Mouse (Mus musculus) cerebellum, adult 18-20 months (tissue): ENCODE results near the gene Thy1.

Source experiments
- DNase-seq, 2 experiments: peaks; one replicate each; pipeline ENCODE4 v3.0.0; 2021

The Thy1 gene

GRCm38 (mm10) chr9:44083392-44084121 lies 40.4 kb downstream of the Thy1 start:
- peak; percentile 55 to 56 for DNase-seq

DNA sequence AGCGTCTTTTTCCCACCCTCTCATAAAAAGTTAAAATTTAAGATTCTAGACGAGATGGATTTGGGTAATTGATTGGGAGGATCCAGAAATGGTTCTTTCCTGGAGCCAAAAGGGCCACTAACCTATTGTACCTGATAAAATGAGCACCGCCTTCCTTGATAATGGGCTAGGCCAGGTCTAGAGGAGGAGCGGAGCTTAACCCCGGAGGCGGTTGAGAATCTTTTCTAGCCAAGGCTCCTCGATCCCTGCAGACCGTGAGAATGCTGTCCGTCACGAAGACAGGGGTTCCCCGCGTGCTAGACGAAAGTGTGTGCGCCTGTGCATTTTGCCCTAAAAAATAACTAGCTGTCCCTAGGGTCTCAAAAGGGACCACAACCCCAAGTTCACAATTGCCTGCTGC lies 41.1 kb downstream of the Thy1 start:
- no peak for DNase-seq

DNA sequence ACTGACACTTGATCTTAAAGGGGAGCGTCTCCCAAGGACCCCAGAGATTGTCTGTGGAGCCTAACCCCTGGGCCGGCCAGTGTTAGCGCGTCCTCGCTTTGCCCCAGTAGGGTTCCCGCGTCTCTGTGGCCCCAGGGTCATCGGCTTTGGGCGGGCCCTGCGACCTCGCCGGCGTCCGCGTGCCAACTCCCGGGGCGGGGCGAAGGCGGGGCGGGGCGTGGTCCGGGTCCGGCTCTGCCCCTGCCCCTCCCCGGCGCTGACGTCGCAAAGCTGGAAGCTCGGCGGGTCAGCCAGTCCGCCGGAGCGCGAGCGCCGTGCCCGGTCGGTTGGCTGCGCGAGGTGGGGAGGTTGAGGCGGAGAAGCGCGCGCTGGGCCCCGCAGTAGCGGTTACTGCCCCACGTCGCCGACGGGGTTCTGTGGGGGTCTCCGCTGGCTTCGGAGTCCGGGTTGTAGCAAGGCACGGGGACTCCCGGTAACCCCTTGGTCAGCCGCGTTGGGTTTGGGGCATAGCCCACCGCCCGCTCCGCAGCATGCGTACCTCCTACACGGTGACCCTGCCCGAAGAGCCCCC lies 41.6 kb downstream of the Thy1 start:
- DNase-seq = peak; percentile 98 to 99

- no peak for DNase-seq
Measured at GRCm38 (mm10) chr9:44085276-44085675, 42.1 kb downstream of the Thy1 start.

DNA sequence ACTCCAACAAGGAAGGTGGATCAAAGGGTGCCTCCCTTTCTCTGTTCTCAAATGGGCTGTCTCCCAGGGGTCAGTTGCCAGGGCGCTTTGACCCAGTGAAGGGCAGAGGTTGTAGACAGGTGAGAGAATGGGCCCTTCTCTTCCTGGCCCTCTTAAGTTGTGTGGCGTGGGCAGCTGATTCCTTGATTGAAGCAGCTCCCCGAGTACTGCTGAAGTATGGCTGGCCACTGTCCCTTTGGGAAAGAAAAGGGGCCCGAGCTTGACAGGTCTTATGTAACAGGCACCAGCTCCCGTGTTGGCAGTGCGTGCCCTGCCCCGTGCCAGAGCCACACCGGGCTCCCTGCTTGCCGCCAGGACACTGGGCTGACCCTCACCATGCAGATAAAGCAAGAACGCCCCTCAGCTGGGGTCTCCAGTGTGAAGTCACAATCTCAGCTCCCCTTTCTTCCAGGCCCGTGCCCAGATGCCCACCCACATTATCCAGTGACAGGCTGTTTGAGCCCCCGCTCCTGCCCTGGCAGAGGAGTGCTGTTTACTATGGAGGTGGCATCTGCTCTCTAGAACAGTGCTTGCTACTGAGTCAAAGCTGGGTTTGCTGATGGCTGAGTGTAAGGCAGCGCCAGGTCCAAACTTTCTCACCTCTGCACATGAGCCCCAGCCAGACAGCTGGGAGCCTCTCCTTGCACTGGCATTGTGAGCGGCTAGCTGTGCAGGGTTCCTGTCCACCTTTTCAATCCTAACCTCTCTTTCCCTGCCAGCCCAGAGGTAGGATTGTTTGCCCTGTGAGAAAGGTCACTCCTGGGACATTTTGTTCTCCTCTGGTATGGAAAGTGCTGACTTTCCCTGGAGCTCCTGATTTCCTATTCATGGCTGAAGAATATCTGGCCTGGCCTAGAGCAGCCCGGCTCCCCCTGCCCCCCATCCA lies 42.8 kb downstream of the Thy1 start:
- DNase-seq = peak; percentile 93 to 94

GRCm38 (mm10) chr9:44086960-44087359 lies 43.8 kb downstream of the Thy1 start:
- no peak for DNase-seq

GRCm38 (mm10) chr9:44087761-44088455 lies 44.7 kb downstream of the Thy1 start:
- DNase-seq = peak; percentile 61 to 66

- DNase-seq = no peak
Measured at GRCm38 (mm10) chr9:44088877-44089608, 45.9 kb downstream of the Thy1 start.

- DNase-seq = peak; percentile 88 to 91
Measured at GRCm38 (mm10) chr9:44093612-44094503, 50.7 kb downstream of the Thy1 start.

- no peak for DNase-seq
Measured at GRCm38 (mm10) chr9:44094737-44095136, 51.6 kb downstream of the Thy1 start.

DNA sequence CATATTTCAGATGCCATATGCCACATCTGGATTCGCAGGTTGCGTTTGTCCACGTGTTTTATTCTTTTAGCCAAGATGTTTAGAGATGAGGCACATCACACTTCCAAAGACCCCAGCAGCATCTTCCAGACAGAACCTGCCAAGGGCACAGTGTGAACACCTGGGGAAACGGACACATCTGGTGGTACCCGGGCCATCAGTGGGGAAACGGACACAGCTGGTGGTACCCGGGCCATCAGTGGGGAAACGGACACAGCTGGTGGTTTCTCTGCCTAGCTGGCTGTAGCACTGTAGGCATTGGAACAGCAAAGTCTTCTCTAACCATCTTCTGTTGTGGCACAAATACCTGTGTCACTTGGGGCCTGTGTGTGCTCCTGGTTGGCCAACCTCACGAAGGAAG lies 52.6 kb downstream of the Thy1 start:
- DNase-seq = no peak

DNA sequence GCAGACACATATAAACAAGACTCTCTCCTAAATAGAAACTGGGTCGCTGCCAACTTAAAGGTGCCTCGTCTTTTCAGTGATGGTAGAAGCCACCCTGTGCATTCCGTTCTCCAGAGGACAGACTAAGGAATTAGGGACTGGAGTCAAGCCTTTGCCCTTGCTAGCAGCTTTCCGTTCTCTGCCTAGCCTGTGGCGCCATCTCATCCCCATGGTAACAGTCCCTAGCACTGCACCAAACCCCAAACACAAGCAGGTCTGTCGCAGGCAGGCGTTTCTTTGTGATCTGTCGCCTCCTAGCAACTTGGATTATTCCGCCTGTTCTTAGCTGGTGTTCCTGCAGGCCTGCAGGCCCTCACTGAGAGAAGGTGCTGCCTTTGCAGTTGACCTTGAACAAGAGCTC lies 53.4 kb downstream of the Thy1 start:
- DNase-seq = no peak
